Mouse (Mus musculus) CH12.LX (cell line): ENCODE results near the gene Wnt11. TPM values are rescaled to one million over a fixed set of nuclear protein-coding genes. Genes with fewer than 3 reads are reported as not detected.

Source experiments
- DNase-seq: peaks from one replicate; pipeline ENCODE4 v3.0.0-alpha.2; 2013; ENCODE audit errors: extremely low read depth
- H3K27ac ChIP-seq: 2 replicates; pipeline ENCODE4 v1.5.1; 2012; ENCODE audit warnings: low read depth, mild to moderate bottlenecking, control low read depth, moderate library complexity; ENCODE audit not compliant: insufficient read depth
- H3K27me3 ChIP-seq: replicated peaks from 2 replicates; pipeline ENCODE3; 2012; ENCODE audit warnings: inconsistent platforms
- H3K36me3 ChIP-seq, 2 experiments: replicated peaks in 1 of 2; 2 replicates each; pipeline versions ENCODE3 to v1.6.1; 2012; ENCODE audit warnings: inconsistent platforms in 1 of 2, low read length in 1 of 2, mild to moderate bottlenecking in 1 of 2, mixed read lengths in 1 of 2, moderate library complexity in 1 of 2; ENCODE audit not compliant: control insufficient read depth in 1 of 2, insufficient read depth in 1 of 2
- H3K4me1 ChIP-seq, 2 experiments: 2 replicates each; pipeline ENCODE4 v1.6.1; 2012; ENCODE audit warnings: inconsistent platforms in 1 of 2, moderate library complexity in 1 of 2; ENCODE audit not compliant: insufficient read depth in 2 of 2, control insufficient read depth in 1 of 2
- H3K4me2 ChIP-seq: 2 replicates; pipeline ENCODE4 v1.6.1; 2012; ENCODE audit warnings: low read depth, mild to moderate bottlenecking, control low read depth; ENCODE audit not compliant: poor library complexity, insufficient read depth, severe bottlenecking
- H3K4me3 ChIP-seq, 3 experiments: fragments of 150-350 bp in 1 of 3; sonication (generic) in 1 of 3; replicated peaks in 1 of 3; 2 replicates each; pipeline versions ENCODE3 to v1.5.1; 2011 to 2012; ENCODE audit warnings: low read depth in 2 of 3, low read length in 2 of 3, mild to moderate bottlenecking in 2 of 3, moderate library complexity in 2 of 3, control low read depth in 1 of 3, improper control_type of control experiment in 1 of 3, inconsistent platforms in 1 of 3, mixed read lengths in 1 of 3; ENCODE audit not compliant: poor library complexity in 1 of 3
- H3K79me2 ChIP-seq: replicated peaks from 2 replicates; pipeline ENCODE4 v1.6.1; 2012; ENCODE audit warnings: mild to moderate bottlenecking, moderate library complexity; ENCODE audit not compliant: control insufficient read depth, poor library complexity, insufficient read depth, severe bottlenecking; ENCODE audit errors: extremely low read depth
- H3K9ac ChIP-seq: 2 replicates; pipeline ENCODE4 v1.6.1; 2012; ENCODE audit warnings: low read depth, mild to moderate bottlenecking, control low read depth, moderate library complexity; ENCODE audit not compliant: insufficient read depth
- H3K9me3 ChIP-seq: replicated peaks from 2 replicates; pipeline ENCODE3; 2012; ENCODE audit warnings: low read length, inconsistent platforms, mixed read lengths
- CHD1 ChIP-seq: IDR thresholded peaks from 2 replicates; pipeline ENCODE4 v1.6.1; 2012; ENCODE audit warnings: low read depth, low read length, improper control_type of control experiment, inconsistent platforms
- CTCF ChIP-seq, 2 experiments: IDR thresholded peaks in 1 of 2; conservative IDR thresholded peaks in 1 of 2; 2 replicates each; pipeline ENCODE4 v1.5.1; 2011 to 2012; ENCODE audit warnings: low read depth in 2 of 2, low read length in 2 of 2, improper control_type of control experiment in 1 of 2, inconsistent platforms in 1 of 2, mild to moderate bottlenecking in 1 of 2, moderate library complexity in 1 of 2
- EP300 ChIP-seq: IDR thresholded peaks from 2 replicates; pipeline ENCODE4 v1.6.1; 2011; ENCODE audit warnings: low read length, improper control_type of control experiment
- ETS1 ChIP-seq: conservative IDR thresholded peaks from 2 replicates; pipeline ENCODE4 v1.6.1; 2012; ENCODE audit warnings: low read depth, mild to moderate bottlenecking, inconsistent platforms, low read length, improper control_type of control experiment, moderate library complexity
- GABPA ChIP-seq: IDR thresholded peaks from 2 replicates; pipeline ENCODE4 v1.6.1; 2012; ENCODE audit warnings: low read depth, low read length, improper control_type of control experiment, inconsistent platforms; ENCODE audit not compliant: insufficient replicate concordance
- HCFC1 ChIP-seq: IDR thresholded peaks from 2 replicates; pipeline ENCODE4 v1.6.1; 2012; ENCODE audit warnings: low read depth, mild to moderate bottlenecking, inconsistent platforms, low read length, improper control_type of control experiment
- IRF4 ChIP-seq: IDR thresholded peaks from 2 replicates; pipeline ENCODE4 v1.6.1; 2014; ENCODE audit warnings: low read depth, mild to moderate bottlenecking, inconsistent platforms, low read length, improper control_type of control experiment
- JUN ChIP-seq: IDR thresholded peaks from 2 replicates; pipeline ENCODE4 v1.6.1; 2011; ENCODE audit warnings: low read depth, mild to moderate bottlenecking, low read length, improper control_type of control experiment, moderate library complexity; ENCODE audit not compliant: insufficient read depth
- MAFK ChIP-seq: IDR thresholded peaks from 2 replicates; pipeline ENCODE4 v1.6.1; 2011; ENCODE audit warnings: low read length, improper control_type of control experiment; ENCODE audit not compliant: insufficient replicate concordance
- MAX ChIP-seq: IDR thresholded peaks from 2 replicates; pipeline ENCODE4 v1.6.1; 2011; ENCODE audit warnings: low read length, improper control_type of control experiment
- MEF2A ChIP-seq: IDR thresholded peaks from 2 replicates; pipeline ENCODE4 v1.6.1; 2014; ENCODE audit warnings: low read depth, mild to moderate bottlenecking, inconsistent platforms, low read length, improper control_type of control experiment, borderline replicate concordance
- MXI1 ChIP-seq: IDR thresholded peaks from 2 replicates; pipeline ENCODE4 v1.6.1; 2011; ENCODE audit warnings: mild to moderate bottlenecking, low read depth, low read length, improper control_type of control experiment
- MYC ChIP-seq: IDR thresholded peaks from 2 replicates; pipeline ENCODE4 v1.6.1; 2011; ENCODE audit warnings: low read depth, mild to moderate bottlenecking, improper control_type of control experiment, low read length
- NELFE ChIP-seq: IDR thresholded peaks from 2 replicates; pipeline ENCODE4 v1.6.1; 2011; ENCODE audit warnings: low read depth, low read length, improper control_type of control experiment
- PAX5 ChIP-seq: IDR thresholded peaks from 2 replicates; pipeline ENCODE4 v1.6.1; 2012; ENCODE audit warnings: low read length, inconsistent platforms, mixed read lengths
- POLR2A ChIP-seq: IDR thresholded peaks from 2 replicates; pipeline ENCODE4 v1.6.1; 2011; ENCODE audit warnings: low read depth, mild to moderate bottlenecking, improper control_type of control experiment, low read length
- POLR2AphosphoS2 ChIP-seq: IDR thresholded peaks from 2 replicates; pipeline ENCODE4 v1.6.1; 2011; ENCODE audit warnings: low read depth, low read length, improper control_type of control experiment
- SIN3A ChIP-seq: IDR thresholded peaks from 2 replicates; pipeline ENCODE4 v1.6.1; 2012; ENCODE audit warnings: low read length, improper control_type of control experiment, inconsistent platforms
- SMC3 ChIP-seq: IDR thresholded peaks from 2 replicates; pipeline ENCODE4 v1.6.1; 2011; ENCODE audit warnings: low read depth, low read length, improper control_type of control experiment
- USF2 ChIP-seq: conservative IDR thresholded peaks from 2 replicates; pipeline ENCODE4 v1.6.1; 2011; ENCODE audit warnings: low read depth, low read length, improper control_type of control experiment
- ZC3H11A ChIP-seq: IDR thresholded peaks from 2 replicates; pipeline ENCODE4 v1.6.1; 2012; ENCODE audit warnings: low read depth, mild to moderate bottlenecking, inconsistent platforms, low read length, improper control_type of control experiment
- ZMIZ1 ChIP-seq: IDR thresholded peaks from 2 replicates; pipeline ENCODE4 v1.6.1; 2012; ENCODE audit warnings: low read depth, mild to moderate bottlenecking, inconsistent platforms, low read length, improper control_type of control experiment
- ZNF384 ChIP-seq: IDR thresholded peaks from 2 replicates; pipeline ENCODE4 v1.6.1; 2012; ENCODE audit warnings: low read depth, low read length, improper control_type of control experiment, inconsistent platforms
- dilution Hi-C: fragments of 300-500 bp; cut with MboI; formaldehyde crosslinking; loops from 2 replicates; pipeline ENCODE4 v1.14.3; 2020; ENCODE audit warnings: low sequenced_read_pairs; ENCODE audit not compliant: extremely low pct_unique_long_range_greater_than_20kb, extremely low pct_ligation_motif_present
- in situ Hi-C: fragments of 300-500 bp; cut with MboI; formaldehyde crosslinking; loops from 3 replicates; pipeline ENCODE4 v1.14.3; 2019; ENCODE audit warnings: low sequenced_read_pairs, low pct_ligation_motif_present, low pct_unique_long_range_greater_than_20kb, mixed read lengths
- polyA plus RNA-seq: library from polyadenylated mRNA; unstranded; fragments of >175 nt; gene quantifications from 2 replicates; pipeline ENCODE4 v1.2.1, GENCODE M21; 2012; ENCODE audit warnings: low read depth; ENCODE audit not compliant: insufficient read length
- total RNA-seq, 2 experiments: library from RNA; depleted of rRNA; stranded (reverse); fragments of 300-350 nt in 1 of 2; fragments of >200 nt in 1 of 2; gene quantifications; 2 replicates each; pipeline ENCODE4 v1.2.3; 2012 to 2014

Wnt11 gene
- total and polyA plus RNA-seq, 3 experiments: 0.21 TPM; not detected in 2

DNA sequence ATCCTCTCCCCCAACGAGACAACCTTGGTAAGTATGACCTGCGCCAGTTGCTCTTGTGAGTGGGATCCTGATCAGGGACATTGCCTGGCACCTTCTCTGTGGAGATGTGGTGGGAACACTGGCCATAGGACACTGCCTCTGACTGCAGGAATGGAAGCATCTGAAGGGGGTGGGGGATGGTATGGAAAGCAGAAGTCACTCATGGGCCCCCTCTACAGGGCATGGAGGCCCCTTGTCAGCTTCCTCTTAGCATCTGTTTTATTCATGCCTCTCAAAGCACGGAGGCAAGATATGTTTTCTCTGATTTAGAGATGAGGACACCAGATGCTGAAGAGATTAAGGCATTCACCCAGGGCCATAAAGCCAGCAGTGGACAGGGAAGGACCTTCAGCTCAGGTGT lies 34.2 kb downstream of the Wnt11 start (continued):
- TF ChIP-seq SIN3A (no peak), HCFC1 (no peak; the same call in 1 of the 2 replicates), IRF4 (peak; percentile 19; the same call in 1 of the 2 replicates), MXI1 (peak; percentile 30; the same call in 1 of the 2 replicates), MAX (no peak), POLR2A (no peak), ZC3H11A (no peak), CHD1 (no peak), MYC (0 out of 2 replicates have a peak, but pooled peaks have one; percentile 24)
- TF ChIP-seq, all 38 proteins: peak for 12

DNA sequence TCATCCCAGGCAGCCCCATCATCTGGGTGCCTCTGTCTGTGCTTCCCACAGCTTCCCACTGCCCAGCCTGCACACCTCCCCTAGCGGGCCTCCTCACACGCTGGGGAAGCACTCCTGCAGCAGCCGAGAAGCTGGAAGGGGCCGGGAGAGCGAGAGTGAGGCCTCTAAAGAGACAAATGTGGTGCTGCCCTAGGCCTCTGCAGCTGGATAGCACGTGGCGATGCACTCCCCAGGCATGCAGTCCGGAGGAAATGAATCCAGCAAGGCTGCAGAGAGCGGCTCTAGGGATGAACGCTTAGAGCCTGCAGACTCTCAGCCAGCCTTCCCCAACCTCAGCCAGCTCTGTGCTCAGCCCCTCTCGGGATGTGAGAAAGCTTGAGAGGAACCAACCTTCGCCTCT lies 35.9 kb downstream of the Wnt11 start:
- Histone ChIP-seq H3K4me1 (peaks cover 12 to 41% of the 10 kb centered on the region in 2 experiments), H3K4me3 (no peak overlapping the region), H3K27me3 (peaks cover 7% of the 10 kb centered on the region), H3K36me3 (no peaks in the 10 kb centered on the region), H3K27ac (no peak overlapping the region), H3K4me2 (no peak overlapping the region), H3K79me2 (no peaks in the 10 kb centered on the region)
- no peak for DNase-seq
- dilution Hi-C loops: no loop called here
- in situ Hi-C loops: no loop called here
- TF ChIP-seq SMC3 (no peak), NELFE (no peak), IRF4 (no peak), POLR2A (no peak), MAFK (no peak), PAX5 (no peak), MYC (no peak), POLR2AphosphoS2 (no peak), CTCF (conservative IDR thresholded peaks at IDR 0.05 in 1 of 2, IDR thresholded peaks at IDR 0.05 in 1 of 2; ENCODE audit: low read depth in 2 of 2, low read length in 2 of 2) (no peak), USF2 (no peak), JUN (no peak), ZMIZ1 (no peak), GABPA (no peak), ETS1 (no peak), MEF2A (no peak)
- TF ChIP-seq, all 38 proteins: peak for 0
- Histone ChIP-seq H3K9ac (no peak overlapping the region), H3K9me3 (no peaks in the 10 kb centered on the region)

DNA sequence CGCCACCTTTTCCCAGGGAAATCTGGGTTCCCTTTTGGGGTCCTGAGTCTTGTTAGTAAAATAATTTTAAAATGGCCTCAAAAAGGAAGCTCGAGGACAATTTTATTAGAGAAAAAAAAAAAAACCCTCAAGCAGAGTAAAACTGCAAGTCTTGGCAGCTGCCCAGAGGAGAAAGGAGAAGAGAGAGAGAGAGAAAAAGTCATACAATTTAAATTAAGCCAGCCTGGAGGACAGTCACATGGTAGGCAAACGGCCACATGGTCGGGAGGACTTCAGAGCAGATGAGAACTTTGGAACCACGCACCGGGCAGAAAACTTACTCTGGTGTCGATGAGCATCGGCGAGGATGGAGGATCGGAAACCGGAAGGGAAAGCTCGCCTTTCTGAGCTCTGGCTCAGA lies 37.0 kb downstream of the Wnt11 start:
- Histone ChIP-seq H3K27ac (no peak overlapping the region), H3K36me3 (no peaks in the 10 kb centered on the region), H3K79me2 (no peaks in the 10 kb centered on the region), H3K4me2 (peak overlapping the region; percentile 54), H3K9me3 (no peaks in the 10 kb centered on the region), H3K4me1 (peaks cover 12 to 42% of the 10 kb centered on the region in 2 experiments), H3K27me3 (peaks cover 5% of the 10 kb centered on the region), H3K9ac (no peak overlapping the region)
- DNase-seq: no peak
- in situ Hi-C loops (no loop called here), dilution Hi-C loops (no loop called here)
- TF ChIP-seq NELFE (0 out of 2 replicates have a peak, but pooled peaks have one; percentile 20), MAX (peak; percentile 68), ZNF384 (peak; percentile 66), JUN (no peak), MYC (peak; percentile 87), EP300 (no peak), IRF4 (0 out of 2 replicates have a peak, but pooled peaks have one; percentile 20)
- TF ChIP-seq, all 38 proteins: peak for 5
- no peak overlapping the region for H3K4me3 ChIP-seq
